Mouse (Mus musculus) heart, postnatal 10 days (tissue): Measurements from ENCODE around the gene Spdl1. TPM values are rescaled to one million over a fixed set of nuclear protein-coding genes. Genes with fewer than 3 reads are reported as not detected.

ENCODE experiments used
- DNase-seq, 2 experiments: peaks; one replicate each; pipeline ENCODE4 v3.0.0; 2021
- intact Hi-C: fragments of 180-260 bp; cut with DNase I; formaldehyde crosslinking; loops from one replicate; pipeline ENCODE4 v1.15.1; 2025
- total RNA-seq, 2 experiments: library from RNA; stranded (reverse); gene quantifications; 2 replicates each; pipeline ENCODE4 v1.2.3; 2021

Spdl1 gene
- total RNA-seq, 2 experiments from 2014 or later, result 3.7 to 3.9 TPM

DNA sequence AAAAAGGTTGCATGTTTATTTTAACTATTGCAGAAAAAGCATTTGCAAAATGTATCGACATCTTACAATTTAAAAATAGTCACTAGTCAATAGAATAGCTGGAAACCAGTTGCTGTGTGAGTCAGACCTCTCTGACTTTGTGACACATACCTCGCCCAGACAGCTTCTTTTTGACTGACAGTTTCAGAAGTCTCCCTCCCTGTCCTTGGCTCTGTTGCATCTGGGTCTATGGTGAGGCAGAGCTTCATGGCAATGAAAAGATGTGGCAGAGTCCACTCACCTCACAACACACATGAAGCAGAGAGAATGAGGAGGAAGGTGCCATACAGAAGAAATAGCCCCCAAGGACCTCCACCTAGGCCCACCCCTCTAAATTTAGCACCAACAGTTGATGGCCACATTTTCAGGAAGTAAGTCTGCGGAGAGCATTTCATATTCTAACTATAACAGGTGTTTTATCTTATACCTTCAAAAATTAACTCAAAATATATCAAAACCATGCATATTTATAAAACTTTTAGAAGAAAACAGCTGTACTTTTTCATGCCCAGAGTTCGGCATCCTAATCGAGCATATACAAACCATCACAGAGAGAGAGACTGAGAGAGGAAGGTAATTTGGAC is 69.6 kb downstream of the Spdl1 start:
- intact Hi-C loops, result no loop called here
- DNase-seq, result no peak

DNA sequence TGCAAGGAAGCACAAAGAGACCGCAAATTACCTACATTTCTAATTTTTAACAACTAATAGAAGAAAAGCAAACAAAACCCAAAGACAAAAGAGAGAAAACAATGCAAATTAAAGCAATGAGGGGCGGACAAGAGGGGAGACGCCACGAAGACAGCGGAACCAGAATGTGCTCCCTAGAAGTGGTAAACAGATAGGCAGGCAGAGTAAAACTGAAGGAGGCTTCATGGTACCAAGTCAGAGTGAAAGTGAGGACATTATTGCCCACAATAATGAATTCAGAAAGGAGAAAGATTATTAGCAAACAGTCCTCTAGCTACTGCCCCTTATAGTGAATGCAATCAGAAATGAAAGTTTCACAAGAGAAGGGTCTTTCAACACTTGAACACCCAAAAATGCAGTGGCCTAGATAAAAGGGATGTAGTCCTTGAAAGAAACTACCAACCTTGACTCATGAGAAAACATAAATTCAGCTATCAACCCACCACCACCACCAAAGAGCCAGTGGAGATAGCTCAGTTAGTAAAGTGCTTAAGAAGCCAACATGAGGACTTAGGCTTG is 70.8 kb downstream of the Spdl1 start:
- intact Hi-C loops, result no loop called here

DNA sequence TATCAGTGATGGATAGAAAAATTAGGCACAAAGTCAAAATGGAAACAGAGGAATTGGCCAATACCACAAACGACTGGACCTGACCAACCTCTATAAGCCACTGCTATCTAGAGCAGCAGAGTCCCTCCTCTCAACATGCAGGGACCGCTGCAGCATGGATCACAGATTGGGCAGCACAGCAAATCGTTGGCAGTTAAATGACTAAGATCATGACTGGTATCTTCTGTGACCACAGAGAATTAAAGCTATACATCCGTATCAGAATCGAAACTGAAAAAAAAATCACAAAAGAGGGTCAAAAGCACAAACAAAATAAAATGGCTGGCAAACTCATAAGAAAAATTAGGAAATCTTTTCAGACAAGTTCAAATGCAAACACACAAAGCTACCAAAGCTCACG is 71.3 kb downstream of the Spdl1 start:
- no peak for DNase-seq
- intact Hi-C loops, result no loop called here

More for the DNA sequence above, 70.8 kb downstream of the Spdl1 start:
- DNase-seq, result no peak

DNA sequence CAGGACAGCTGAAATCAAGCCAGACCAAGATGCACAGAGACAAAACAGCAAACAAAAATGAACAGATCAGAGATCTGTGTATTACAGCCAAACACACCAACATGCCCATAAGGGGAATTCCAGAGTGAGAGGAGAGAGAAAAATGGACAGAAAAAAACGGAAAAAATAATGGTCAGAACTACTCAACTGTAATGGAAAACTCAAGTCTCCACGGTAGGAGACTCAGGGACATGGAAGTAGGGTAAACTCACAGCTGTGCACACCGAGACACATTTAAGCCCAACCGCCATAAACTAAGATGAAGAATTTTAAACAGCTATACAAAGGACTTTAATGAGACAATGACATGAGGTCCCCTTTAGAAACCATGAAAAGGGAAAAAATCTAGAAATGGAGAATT is 73.9 kb downstream of the Spdl1 start:
- intact Hi-C loops, result no loop called here
- DNase-seq, result no peak

Other genes starting within 250 kb of the Spdl1 start
- gene Dock2, start 49.7 kb downstream of the Spdl1 start, total RNA-seq, result 1 to 10 TPM; 2.1 to 2.4 TPM